Mouse (Mus musculus): ENCODE results near the gene Tmem221. TPM values are rescaled to one million over a fixed set of nuclear protein-coding genes. Genes with fewer than 3 reads are reported as not detected.
A peak's percentile ranks its signal among the peaks of the same experiment; 100 is the strongest.

Tmem221 gene
- polyA plus RNA-seq, 1 experiment: 0.20 TPM

DNA sequence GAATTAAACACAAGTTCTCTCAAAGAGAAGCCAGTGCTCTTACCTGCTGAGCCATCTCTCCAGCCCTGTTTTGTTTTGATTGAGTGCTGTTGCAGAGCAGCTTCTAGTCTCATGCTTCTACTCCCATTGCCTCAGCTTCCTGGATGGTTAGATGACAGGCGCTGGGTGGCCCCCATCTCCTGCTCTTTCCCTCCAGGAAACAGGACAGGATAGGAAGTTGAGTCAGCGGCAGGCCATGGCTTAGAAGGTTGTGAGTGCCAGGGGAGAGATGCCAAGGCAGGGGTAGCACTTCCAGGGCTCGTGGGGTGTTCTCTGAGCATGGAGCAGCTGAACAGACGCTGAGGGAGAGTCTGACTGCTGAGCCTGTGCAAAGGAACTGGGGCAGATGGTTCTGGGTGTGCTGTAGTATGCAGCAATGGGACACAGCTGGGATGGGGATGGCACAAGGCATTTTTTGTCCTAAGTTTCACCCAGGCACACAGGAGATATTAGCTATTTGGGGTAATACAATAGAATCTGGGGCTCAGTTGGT lies 19.3 kb upstream of the Tmem221 start:
- Histone ChIP-seq H3K27me3 (ENCODE audit: control insufficient read depth, insufficient read depth, insufficient read length) (no peaks in the 10 kb centered on the region), H3K36me3 (ENCODE audit: control insufficient read depth, insufficient read depth) (no peaks in the 10 kb centered on the region), H3ac (ENCODE audit: control insufficient read depth, insufficient read length) (no peak overlapping the region), H3K79me2 (ENCODE audit: control insufficient read depth, insufficient read depth) (no peaks in the 10 kb centered on the region), H3K4me2 (ENCODE audit: low read depth) (no peak overlapping the region), H3K4me3 (no peak overlapping the region)
- no peak for TF ChIP-seq TCF3 (IDR thresholded peaks at IDR 0.05; ENCODE audit: insufficient read length, low read depth)
- TF ChIP-seq SRF (IDR thresholded peaks at IDR 0.05; ENCODE audit: control insufficient read depth, insufficient read length, low read depth): no peak
- no peak for TF ChIP-seq POLR2A (IDR thresholded peaks at IDR 0.05; ENCODE audit: insufficient read length, low read depth)
- TF ChIP-seq REST (IDR thresholded peaks at IDR 0.05; ENCODE audit: insufficient read depth, insufficient read length): no peak
- TF ChIP-seq CEBPB (IDR thresholded peaks at IDR 0.05; ENCODE audit: insufficient read depth, poor library complexity, severe bottlenecking): no peak
- TF ChIP-seq E2F4 (IDR thresholded peaks at IDR 0.05; ENCODE audit: insufficient read depth): no peak
- no peak for TF ChIP-seq TCF12 (IDR thresholded peaks at IDR 0.05; ENCODE audit: insufficient read depth, poor library complexity, severe bottlenecking)
- no peak for TF ChIP-seq USF1 (IDR thresholded peaks at IDR 0.05; ENCODE audit: low read depth)
- no peak for TF ChIP-seq POLR2AphosphoS2 (IDR thresholded peaks at IDR 0.05; ENCODE audit: insufficient read length, low read depth)
- TF ChIP-seq MYOD1 (IDR thresholded peaks at IDR 0.05; ENCODE audit: control insufficient read depth in 1 of 3, insufficient read length in 2 of 3, low read depth in 2 of 3): no peak
- no peak for TF ChIP-seq MAX (IDR thresholded peaks at IDR 0.05; ENCODE audit: low read depth)
- no peak for TF ChIP-seq MYOG (IDR thresholded peaks at IDR 0.05; ENCODE audit: control insufficient read depth in 1 of 3, insufficient read depth in 1 of 3, insufficient read length in 2 of 3, low read depth in 2 of 3)

DNA sequence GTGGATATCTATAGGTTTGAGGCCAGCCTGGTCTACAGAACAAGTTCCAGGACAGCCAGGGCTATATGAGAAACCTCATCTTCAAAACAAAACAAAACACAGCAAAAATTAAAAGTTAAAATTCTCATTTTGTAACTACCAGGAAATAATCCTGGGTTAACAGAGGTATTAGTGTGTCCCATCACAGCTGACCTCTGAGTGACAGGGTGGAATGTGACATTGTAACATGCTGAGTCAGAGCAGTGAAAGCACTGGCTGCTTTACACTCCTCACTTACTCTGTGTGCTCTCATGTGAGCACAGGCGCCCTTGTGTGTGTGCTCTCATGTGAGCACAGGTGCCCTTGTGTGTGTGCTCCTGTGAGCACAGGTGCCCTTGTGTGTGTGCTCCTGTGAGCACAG lies 16.3 kb upstream of the Tmem221 start:
- no peaks in the 10 kb centered on the region for H3K36me3 ChIP-seq (ENCODE audit: control insufficient read depth, insufficient read depth)
- no peak overlapping the region for H3K4me2 ChIP-seq (ENCODE audit: low read depth)
- H3ac ChIP-seq (ENCODE audit: control insufficient read depth, insufficient read length): no peak overlapping the region
- no peaks in the 10 kb centered on the region for H3K79me2 ChIP-seq (ENCODE audit: control insufficient read depth, insufficient read depth)
- H3K4me3 ChIP-seq: no peak overlapping the region
- no peak for TF ChIP-seq REST (IDR thresholded peaks at IDR 0.05; ENCODE audit: insufficient read depth, insufficient read length)
- no peak for TF ChIP-seq E2F4 (IDR thresholded peaks at IDR 0.05; ENCODE audit: insufficient read depth)
- TF ChIP-seq MYOD1 (IDR thresholded peaks at IDR 0.05; ENCODE audit: control insufficient read depth in 1 of 3, insufficient read length in 2 of 3, low read depth in 2 of 3): peak in 1 of 3 experiments; percentile 48
- no peaks in the 10 kb centered on the region for H3K27me3 ChIP-seq (ENCODE audit: control insufficient read depth, insufficient read depth, insufficient read length)

DNA sequence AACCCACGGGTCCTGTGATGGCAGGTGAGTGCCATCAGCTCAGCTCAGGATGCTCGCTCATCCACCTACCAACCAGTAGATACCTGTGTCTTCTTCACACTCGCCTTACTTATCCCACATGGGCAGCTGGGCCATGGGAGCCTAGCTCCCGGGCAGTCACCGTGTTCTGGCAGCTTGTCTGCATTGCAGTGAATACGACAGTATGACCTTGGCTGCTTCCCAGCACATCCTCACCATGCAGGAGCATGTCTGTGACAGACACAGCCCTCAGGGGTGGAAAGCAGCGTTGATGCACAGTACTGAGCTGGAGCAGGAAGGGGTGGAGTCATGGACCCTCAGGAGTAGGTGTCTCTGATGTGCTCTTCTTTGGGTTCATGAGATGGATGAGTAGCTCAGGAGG lies 15.8 kb upstream of the Tmem221 start:
- Histone ChIP-seq H3K4me2 (ENCODE audit: low read depth) (no peak overlapping the region), H3ac (ENCODE audit: control insufficient read depth, insufficient read length) (no peak overlapping the region), H3K79me2 (ENCODE audit: control insufficient read depth, insufficient read depth) (no peaks in the 10 kb centered on the region), H3K36me3 (ENCODE audit: control insufficient read depth, insufficient read depth) (no peaks in the 10 kb centered on the region), H3K27me3 (ENCODE audit: control insufficient read depth, insufficient read depth, insufficient read length) (no peaks in the 10 kb centered on the region), H3K4me3 (no peak overlapping the region)
- TF ChIP-seq TCF3 (IDR thresholded peaks at IDR 0.05; ENCODE audit: insufficient read length, low read depth) (no peak), POLR2AphosphoS2 (IDR thresholded peaks at IDR 0.05; ENCODE audit: insufficient read length, low read depth) (no peak), MAX (IDR thresholded peaks at IDR 0.05; ENCODE audit: low read depth) (no peak), POLR2A (IDR thresholded peaks at IDR 0.05; ENCODE audit: insufficient read length, low read depth) (no peak), REST (IDR thresholded peaks at IDR 0.05; ENCODE audit: insufficient read depth, insufficient read length) (no peak), SRF (IDR thresholded peaks at IDR 0.05; ENCODE audit: control insufficient read depth, insufficient read length, low read depth) (no peak), CEBPB (IDR thresholded peaks at IDR 0.05; ENCODE audit: insufficient read depth, poor library complexity, severe bottlenecking) (no peak), MYOD1 (IDR thresholded peaks at IDR 0.05; ENCODE audit: control insufficient read depth in 1 of 3, insufficient read length in 2 of 3, low read depth in 2 of 3) (no peak), MYOG (IDR thresholded peaks at IDR 0.05; ENCODE audit: control insufficient read depth in 1 of 3, insufficient read depth in 1 of 3, insufficient read length in 2 of 3, low read depth in 2 of 3) (no peak), USF1 (IDR thresholded peaks at IDR 0.05; ENCODE audit: low read depth) (no peak), TCF12 (IDR thresholded peaks at IDR 0.05; ENCODE audit: insufficient read depth, poor library complexity, severe bottlenecking) (no peak)

DNA sequence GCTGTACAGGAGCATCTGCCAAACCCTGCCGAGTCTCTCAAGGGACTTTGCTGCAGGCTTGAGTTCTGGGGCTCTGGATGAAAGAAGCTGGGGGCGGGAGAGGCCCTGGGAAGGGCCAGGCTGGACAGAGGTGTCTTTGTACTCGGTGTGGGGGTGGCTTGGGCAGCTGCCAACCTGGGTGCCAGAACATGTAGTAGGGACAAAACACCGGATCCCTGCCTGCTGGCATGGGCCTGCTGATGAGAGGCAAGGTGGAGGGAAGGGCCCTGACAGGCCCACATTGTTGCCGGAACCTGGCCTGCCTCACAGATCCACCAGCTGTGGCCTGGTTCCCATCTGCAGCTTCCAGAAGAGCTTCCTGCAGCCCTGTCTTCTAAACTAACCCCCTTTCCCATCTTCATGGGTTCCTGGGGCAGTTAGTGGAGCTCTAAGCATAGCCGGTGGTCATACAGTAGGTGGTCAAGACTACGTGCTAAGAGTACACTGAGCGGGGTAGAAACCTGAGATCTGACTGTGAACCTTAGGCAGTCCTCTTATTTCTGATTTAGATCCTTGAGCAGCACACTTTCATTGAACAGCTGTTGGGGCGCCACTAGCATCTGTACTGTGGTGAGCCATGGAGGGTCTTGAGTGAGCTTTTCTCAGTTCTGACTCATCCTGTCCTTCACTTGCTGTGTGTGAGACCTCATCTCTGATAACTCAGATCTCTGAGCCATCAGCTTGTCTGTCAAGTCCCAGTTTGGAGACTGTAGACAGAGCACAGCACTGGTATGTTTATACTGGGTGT lies 14.4 kb upstream of the Tmem221 start:
- no peak overlapping the region for H3ac ChIP-seq (ENCODE audit: control insufficient read depth, insufficient read length)
- H3K4me3 ChIP-seq: no peak overlapping the region
- H3K27me3 ChIP-seq (ENCODE audit: control insufficient read depth, insufficient read depth, insufficient read length): no peaks in the 10 kb centered on the region
- H3K36me3 ChIP-seq (ENCODE audit: control insufficient read depth, insufficient read depth): no peaks in the 10 kb centered on the region
- H3K79me2 ChIP-seq (ENCODE audit: control insufficient read depth, insufficient read depth): no peaks in the 10 kb centered on the region
- peak overlapping the region; percentile 50 for H3K4me2 ChIP-seq (ENCODE audit: low read depth)
- TF ChIP-seq MYOD1 (IDR thresholded peaks at IDR 0.05; ENCODE audit: control insufficient read depth in 1 of 3, insufficient read length in 2 of 3, low read depth in 2 of 3) (peak in 2 of 3 experiments; percentile 40 to 61), MYOG (IDR thresholded peaks at IDR 0.05; ENCODE audit: control insufficient read depth in 1 of 3, insufficient read depth in 1 of 3, insufficient read length in 2 of 3, low read depth in 2 of 3) (peak in 1 of 3 experiments; percentile 18), E2F4 (IDR thresholded peaks at IDR 0.05; ENCODE audit: insufficient read depth) (no peak)

DNA sequence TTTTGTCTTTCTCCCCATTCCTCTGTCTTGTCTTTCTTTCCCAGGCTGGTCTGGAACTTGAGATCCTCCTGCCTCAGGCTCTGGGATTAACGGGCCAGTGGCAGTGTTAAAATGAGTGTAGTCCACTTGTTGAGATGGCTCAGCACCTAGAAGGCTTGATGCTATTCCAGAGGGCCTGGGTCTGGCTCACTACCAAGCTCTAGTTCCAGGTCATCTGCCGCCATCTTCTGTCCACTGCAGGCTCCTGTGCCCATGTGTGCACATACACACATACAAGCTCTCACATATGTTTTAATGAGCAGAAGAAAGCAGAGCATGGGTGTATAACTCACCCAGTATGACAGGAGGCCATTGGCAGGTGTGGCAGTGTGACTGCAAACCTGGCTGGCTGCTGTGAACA lies 13.4 kb upstream of the Tmem221 start:
- Histone ChIP-seq H3K36me3 (ENCODE audit: control insufficient read depth, insufficient read depth) (no peaks in the 10 kb centered on the region), H3K4me2 (ENCODE audit: low read depth) (no peak overlapping the region), H3ac (ENCODE audit: control insufficient read depth, insufficient read length) (no peak overlapping the region), H3K79me2 (ENCODE audit: control insufficient read depth, insufficient read depth) (no peaks in the 10 kb centered on the region), H3K27me3 (ENCODE audit: control insufficient read depth, insufficient read depth, insufficient read length) (no peaks in the 10 kb centered on the region), H3K4me3 (no peak overlapping the region)
- TF ChIP-seq E2F4 (IDR thresholded peaks at IDR 0.05; ENCODE audit: insufficient read depth): no peak
- no peak for TF ChIP-seq POLR2AphosphoS2 (IDR thresholded peaks at IDR 0.05; ENCODE audit: insufficient read length, low read depth)
- TF ChIP-seq MYOG (IDR thresholded peaks at IDR 0.05; ENCODE audit: control insufficient read depth in 1 of 3, insufficient read depth in 1 of 3, insufficient read length in 2 of 3, low read depth in 2 of 3): no peak
- TF ChIP-seq REST (IDR thresholded peaks at IDR 0.05; ENCODE audit: insufficient read depth, insufficient read length): no peak
- no peak for TF ChIP-seq MAX (IDR thresholded peaks at IDR 0.05; ENCODE audit: low read depth)
- TF ChIP-seq TCF3 (IDR thresholded peaks at IDR 0.05; ENCODE audit: insufficient read length, low read depth): no peak
- TF ChIP-seq MYOD1 (IDR thresholded peaks at IDR 0.05; ENCODE audit: control insufficient read depth in 1 of 3, insufficient read length in 2 of 3, low read depth in 2 of 3): no peak
- TF ChIP-seq CEBPB (IDR thresholded peaks at IDR 0.05; ENCODE audit: insufficient read depth, poor library complexity, severe bottlenecking): no peak
- TF ChIP-seq USF1 (IDR thresholded peaks at IDR 0.05; ENCODE audit: low read depth): no peak
- no peak for TF ChIP-seq TCF12 (IDR thresholded peaks at IDR 0.05; ENCODE audit: insufficient read depth, poor library complexity, severe bottlenecking)
- TF ChIP-seq POLR2A (IDR thresholded peaks at IDR 0.05; ENCODE audit: insufficient read length, low read depth): no peak
- no peak for TF ChIP-seq SRF (IDR thresholded peaks at IDR 0.05; ENCODE audit: control insufficient read depth, insufficient read length, low read depth)

Data from myocyte (in vitro differentiated cells).